Mouse (Mus musculus) lung, postnatal 0 days (tissue): ENCODE data around the gene Fanci. TPM values are rescaled to one million over a fixed set of nuclear protein-coding genes. Genes with fewer than 3 reads are reported as not detected.

Source experiments
- ATAC-seq: fragments of 200-750 bp; cut with Nextera tagmentation; 2 replicates; pipeline ENCODE4 v1.8.0; 2017; ENCODE audit warnings: moderate library complexity
- DNase-seq: peaks from one replicate; pipeline ENCODE4 v3.0.0-alpha.2; 2016; ENCODE audit warnings: low spot score
- H3K27ac ChIP-seq: fragments of 300-500 bp; sonication (generic); 2 replicates; pipeline ENCODE4 v1.5.1; 2014; ENCODE audit warnings: antibody characterized with exemption, mild to moderate bottlenecking, low read length, mixed read lengths
- H3K27me3 ChIP-seq: fragments of 300-500 bp; sonication (generic); replicated peaks from 2 replicates; pipeline ENCODE4 v1.6.1; 2014; ENCODE audit warnings: low read length, mixed read lengths; ENCODE audit not compliant: insufficient read depth
- H3K36me3 ChIP-seq: fragments of 300-500 bp; sonication (generic); 2 replicates; pipeline ENCODE4 v1.6.1; 2014; ENCODE audit warnings: low read length, mixed read lengths; ENCODE audit not compliant: insufficient read depth
- H3K4me1 ChIP-seq: fragments of 300-500 bp; sonication (generic); 2 replicates; pipeline ENCODE4 v1.6.1; 2014; ENCODE audit warnings: antibody characterized with exemption, low read depth, low read length, mixed read lengths; ENCODE audit not compliant: insufficient read depth
- H3K4me2 ChIP-seq: fragments of 300-500 bp; sonication (generic); replicated peaks from 2 replicates; pipeline ENCODE4 v1.6.1; 2014; ENCODE audit warnings: low read depth, mild to moderate bottlenecking, low read length, moderate library complexity, mixed read lengths
- H3K4me3 ChIP-seq: fragments of 300-500 bp; sonication (generic); 2 replicates; pipeline ENCODE4 v1.5.1; 2014; ENCODE audit warnings: low read depth, low read length
- H3K9ac ChIP-seq: fragments of 300-500 bp; sonication (generic); replicated peaks from 2 replicates; pipeline ENCODE4 v1.6.1; 2014; ENCODE audit warnings: low read depth, mild to moderate bottlenecking
- H3K9me3 ChIP-seq: fragments of 300-500 bp; sonication (generic); 2 replicates; pipeline ENCODE4 v1.6.1; 2016; ENCODE audit warnings: low read length, mixed read lengths
- CTCF ChIP-seq: IDR thresholded peaks from 2 replicates; pipeline ENCODE4 v1.5.1; 2016; ENCODE audit warnings: antibody characterized with exemption, mild to moderate bottlenecking
- EP300 ChIP-seq: IDR thresholded peaks from 2 replicates; pipeline ENCODE4 v1.6.1; 2016; ENCODE audit warnings: antibody characterized with exemption, mild to moderate bottlenecking, control low read depth
- WGBS: fragments of 180-500 bp; shearing (Covaris S2); extraction: QIAGEN DNeasy Blood & Tissue Kit; methylation state at CpG from one replicate; pipeline ENCODE4 v1.1.7; 2014; 5-methylcytosine and 5-hydroxymethylcytosine counted together
- polyA plus RNA-seq: library from polyadenylated mRNA; unstranded; fragments of >200 nt; fragmentation: Nextera tagmentation; extraction: Ambion mirVana; gene quantifications from 2 replicates; pipeline ENCODE4 v1.2.1, GENCODE M21; 2015

The Fanci gene
- polyA plus RNA-seq, 1 experiment from 2014 or later = 0.50 TPM

DNA sequence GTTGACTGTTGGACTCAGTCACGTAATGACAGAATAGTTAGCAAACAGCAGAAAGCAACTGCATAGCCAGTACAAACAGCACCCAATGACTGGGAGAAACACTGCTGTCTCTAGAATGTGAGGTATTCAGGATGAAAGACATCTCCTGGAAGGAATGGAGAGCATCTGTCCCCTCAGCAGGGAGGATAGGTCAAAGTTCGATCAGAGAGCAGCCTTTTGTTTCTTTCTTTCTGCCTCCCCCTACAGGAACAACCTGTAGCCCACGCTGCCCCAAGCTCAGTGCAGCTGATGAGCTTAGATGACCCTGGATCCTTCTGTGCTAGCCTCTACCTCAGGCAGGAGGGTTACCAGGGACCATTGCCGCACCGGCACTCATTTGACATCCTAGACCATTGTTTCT is 36.5 kb downstream of the Fanci start:
- TF ChIP-seq CTCF (no peak), EP300 (no peak)
- no peaks in the 10 kb centered on the region for H3K27me3 ChIP-seq
- H3K4me3 ChIP-seq = no peak overlapping the region
- no peak overlapping the region for H3K27ac ChIP-seq
- 62% methylated on average over 5 of the region's 5 CpGs for WGBS
- H3K4me1 ChIP-seq = no peaks in the 10 kb centered on the region
- H3K9ac ChIP-seq = no peak overlapping the region
- no peak overlapping the region for H3K4me2 ChIP-seq
- H3K36me3 ChIP-seq = no peaks in the 10 kb centered on the region
- H3K9me3 ChIP-seq = no peaks in the 10 kb centered on the region
- DNase-seq (no peak), ATAC-seq (no peak)

GRCm38 (mm10) chr7:79440035-79440434 is 48.3 kb downstream of the Fanci start:
- H3K9ac ChIP-seq = no peak overlapping the region
- no peaks in the 10 kb centered on the region for H3K4me1 ChIP-seq
- no peak overlapping the region for H3K4me2 ChIP-seq
- DNase-seq (no peak), ATAC-seq (no peak)
- H3K36me3 ChIP-seq = no peaks in the 10 kb centered on the region
- H3K9me3 ChIP-seq = no peaks in the 10 kb centered on the region
- H3K27ac ChIP-seq = no peak overlapping the region
- no peak overlapping the region for H3K4me3 ChIP-seq
- no peak for TF ChIP-seq EP300
- no peak for TF ChIP-seq CTCF
- no peaks in the 10 kb centered on the region for H3K27me3 ChIP-seq
- 74% methylated on average over 2 of the region's 2 CpGs for WGBS

DNA sequence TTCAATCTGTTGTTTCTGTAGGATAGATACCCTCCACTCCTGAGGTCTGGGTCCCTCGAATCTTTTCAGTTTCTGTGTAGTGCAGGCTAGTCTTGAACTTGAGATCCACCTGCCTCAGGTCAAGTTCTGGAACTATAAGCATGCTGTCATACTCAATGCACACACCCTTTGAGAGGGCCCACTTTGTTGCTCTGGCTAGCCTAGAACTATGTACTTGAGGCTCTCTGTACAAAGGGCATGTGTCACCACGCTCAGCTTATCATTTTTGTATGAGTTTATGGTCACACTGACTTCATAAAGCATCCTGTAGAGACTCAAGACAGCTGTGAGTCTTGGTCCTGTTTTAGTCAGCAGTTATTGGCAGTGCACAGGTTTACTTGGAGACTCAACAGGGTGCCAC is 55.3 kb downstream of the Fanci start:
- no peak overlapping the region for H3K4me3 ChIP-seq

DNA sequence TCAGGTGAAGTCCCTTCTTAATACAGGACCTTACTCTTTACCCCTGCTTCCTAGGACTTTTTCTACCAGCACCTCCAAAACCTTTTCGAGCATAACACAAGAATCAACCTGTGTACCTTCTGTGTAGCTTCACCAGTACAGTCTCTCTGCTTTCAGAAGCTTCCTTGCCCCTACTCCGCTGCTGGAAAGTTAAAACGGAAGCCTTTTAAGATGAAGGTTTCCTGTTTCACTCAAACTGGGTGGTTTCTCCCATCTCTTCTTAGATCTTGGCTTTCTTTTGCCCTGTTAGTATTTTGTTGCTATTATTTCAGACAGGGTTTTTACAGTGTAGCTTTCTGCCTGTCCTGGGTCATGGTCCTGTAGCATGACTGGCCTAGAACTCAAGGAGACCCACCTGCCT is 55.8 kb downstream of the Fanci start:
- peaks cover 27% of the 10 kb centered on the region for H3K36me3 ChIP-seq

More for the DNA sequence above, 55.3 kb downstream of the Fanci start:
- no peaks in the 10 kb centered on the region for H3K27me3 ChIP-seq
- ATAC-seq (no peak), DNase-seq (no peak)
- H3K4me2 ChIP-seq = no peak overlapping the region
- H3K36me3 ChIP-seq = peaks cover 24% of the 10 kb centered on the region
- H3K4me1 ChIP-seq = no peaks in the 10 kb centered on the region
- TF ChIP-seq CTCF (no peak), EP300 (no peak)
- H3K9me3 ChIP-seq = no peaks in the 10 kb centered on the region
- H3K27ac ChIP-seq = no peak overlapping the region
- H3K9ac ChIP-seq = no peak overlapping the region
- 86% methylated on average over 2 of the region's 2 CpGs for WGBS

GRCm38 (mm10) chr7:79461721-79462120 is 70.0 kb downstream of the Fanci start:
- Histone ChIP-seq H3K27me3 (no peaks in the 10 kb centered on the region), H3K36me3 (peaks cover 36% of the 10 kb centered on the region), H3K4me1 (peaks cover 14% of the 10 kb centered on the region; the same call in 1 of the 2 replicates), H3K4me2 (no peak overlapping the region), H3K4me3 (no peak overlapping the region), H3K27ac (no peak overlapping the region), H3K9me3 (no peaks in the 10 kb centered on the region), H3K9ac (no peak overlapping the region)
- ATAC-seq (no peak), DNase-seq (no peak)
- 92% methylated on average over 10 of the region's 10 CpGs for WGBS
- TF ChIP-seq EP300 (no peak), CTCF (no peak)

More for the DNA sequence above, 55.8 kb downstream of the Fanci start:
- Histone ChIP-seq H3K9me3 (no peaks in the 10 kb centered on the region), H3K27me3 (no peaks in the 10 kb centered on the region), H3K9ac (no peak overlapping the region), H3K27ac (no peak overlapping the region), H3K4me1 (no peaks in the 10 kb centered on the region), H3K4me3 (no peak overlapping the region), H3K4me2 (no peak overlapping the region)
- WGBS = 86% methylated on average over 3 of the region's 3 CpGs
- TF ChIP-seq CTCF = no peak
- TF ChIP-seq EP300 = no peak
- ATAC-seq = no peak
- DNase-seq = no peak

DNA sequence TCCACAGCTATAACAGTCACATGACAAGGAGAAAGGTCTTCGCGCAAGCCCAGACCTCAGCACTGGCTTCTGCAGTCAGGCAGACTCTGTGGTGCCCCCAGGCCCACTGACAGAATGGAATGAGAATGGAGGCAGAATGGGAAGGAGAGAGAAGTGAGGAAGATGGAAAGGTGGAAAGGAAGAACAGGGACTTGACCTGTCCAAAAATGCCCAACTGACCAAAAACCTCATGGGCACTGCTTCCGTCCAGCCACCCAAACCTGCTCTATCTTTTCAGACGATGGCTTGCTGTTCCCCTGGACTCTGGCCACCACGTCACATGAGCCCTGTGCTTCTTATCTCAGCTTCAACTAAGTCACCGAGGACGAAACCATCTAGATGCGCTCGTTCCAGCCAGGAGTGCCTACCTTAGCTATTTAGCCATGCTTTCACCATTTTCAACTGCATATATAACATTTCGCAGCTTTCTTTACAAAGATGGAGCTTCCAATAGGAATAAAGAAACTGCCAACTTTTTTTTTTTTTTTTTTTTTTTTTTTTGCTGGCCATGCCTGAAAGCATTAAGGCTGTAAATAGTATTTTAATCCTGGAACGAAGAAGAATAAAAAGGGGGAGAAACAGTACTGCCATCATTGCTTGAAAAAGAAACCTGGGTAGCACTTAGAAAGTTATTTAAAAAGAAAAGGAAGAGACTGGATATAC is 71.8 kb downstream of the Fanci start:
- H3K4me2 ChIP-seq = no peak overlapping the region
- H3K27ac ChIP-seq = no peak overlapping the region
- H3K9me3 ChIP-seq = no peaks in the 10 kb centered on the region
- no peak overlapping the region for H3K9ac ChIP-seq
- H3K4me1 ChIP-seq = peaks cover 17% of the 10 kb centered on the region; the same call in 1 of the 2 replicates
- H3K27me3 ChIP-seq = no peaks in the 10 kb centered on the region
- peaks cover 19% of the 10 kb centered on the region for H3K36me3 ChIP-seq
- WGBS = 67% methylated on average over 11 of the region's 11 CpGs
- H3K4me3 ChIP-seq = no peak overlapping the region
- no peak for DNase-seq
- TF ChIP-seq EP300 (no peak), CTCF (no peak)
- ATAC-seq = no peak
